Mouse (Mus musculus): ENCODE measurements around the gene Zfp637. TPM values are rescaled to one million over a fixed set of nuclear protein-coding genes. Genes with fewer than 3 reads are reported as not detected.

Gene Zfp637
- 62.1 and 70.0 TPM in 2 replicates for polyA plus RNA-seq (2015; fragmentation: Nextera tagmentation; extraction: Ambion mirVana)

DNA sequence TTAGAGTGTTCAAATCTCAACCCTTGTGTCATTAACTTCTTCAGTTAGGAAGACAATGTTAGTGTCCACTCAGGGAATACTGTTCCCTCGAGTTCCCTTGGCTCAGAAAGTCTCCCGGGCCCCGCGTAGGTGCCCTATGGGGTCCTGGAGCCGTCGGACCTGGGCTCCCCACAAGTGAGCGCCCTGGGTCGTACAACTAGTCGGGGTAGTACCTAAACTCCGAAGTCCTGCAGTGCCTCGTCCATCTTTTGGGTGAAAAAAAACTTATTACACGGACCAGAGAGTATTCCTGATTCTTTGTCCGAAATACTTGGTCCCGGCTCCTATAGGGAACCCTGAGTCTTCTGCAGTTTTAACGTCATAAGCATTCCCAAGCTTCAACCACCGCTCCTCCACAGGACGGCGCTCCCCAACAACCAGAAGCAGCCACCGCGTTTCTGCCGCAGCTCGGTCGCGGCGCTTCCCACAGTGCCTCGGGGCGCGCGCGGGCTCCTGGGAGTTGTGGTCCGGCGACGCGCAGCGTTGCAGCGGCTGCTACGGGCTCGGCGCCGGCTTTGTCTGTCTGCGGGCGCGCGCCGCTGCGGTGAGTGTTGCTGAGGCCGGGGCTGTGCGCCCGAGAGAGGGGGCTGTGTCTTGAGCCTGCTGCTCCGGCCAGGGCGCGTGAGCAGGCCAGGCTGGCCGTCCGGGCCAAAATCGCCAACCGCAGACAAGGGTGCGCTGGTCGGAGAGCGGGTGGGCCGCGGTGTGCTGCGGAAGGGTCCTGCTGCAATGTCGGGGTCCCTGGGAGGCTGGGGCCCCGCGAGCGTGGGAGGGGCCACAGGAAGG lies at the start of gene Zfp637:
Gene Zfp637, plus strand, starts transcription at position 495 of the 825 bp plus-strand sequence.

GRCm38 (mm10) chr6:117861848-117862247 lies 20.9 kb downstream of the Zfp637 start, which contains the start of gene Zfp239:
Zfp239 (plus strand) TSS chr6:117862100.

Other genes starting within 250 kb of the Zfp637 start
- 3.4 and 5.1 TPM in 2 replicates for gene Zfp239, start 20.9 kb downstream of the Zfp637 start, polyA plus RNA-seq (2015; fragmentation: Nextera tagmentation; extraction: Ambion mirVana)
- gene Hnrnpf, start 59.1 kb downstream of the Zfp637 start, polyA plus RNA-seq (2015; fragmentation: Nextera tagmentation; extraction: Ambion mirVana), result 222 and 321 TPM in 2 replicates
- 2.1 and 4.3 TPM in 2 replicates for gene Fxyd4, start 96.5 kb downstream of the Zfp637 start, polyA plus RNA-seq (2015; fragmentation: Nextera tagmentation; extraction: Ambion mirVana)
- gene Rasgef1a, start 170.3 kb downstream of the Zfp637 start, polyA plus RNA-seq (2015; fragmentation: Nextera tagmentation; extraction: Ambion mirVana), result 0.22 and 0.41 TPM in 2 replicates